Mouse (Mus musculus): ENCODE data around the gene Plcl1. TPM values are rescaled to one million over a fixed set of nuclear protein-coding genes. Genes with fewer than 3 reads are reported as not detected.
"Not testable (repeated sequence)": the region's sequence is repeated elsewhere in the genome, so short reads cannot be mapped to it uniquely, and the experiment has no call there.

The Plcl1 gene
- polyA plus RNA-seq, 1 experiment: 0.89 TPM

DNA sequence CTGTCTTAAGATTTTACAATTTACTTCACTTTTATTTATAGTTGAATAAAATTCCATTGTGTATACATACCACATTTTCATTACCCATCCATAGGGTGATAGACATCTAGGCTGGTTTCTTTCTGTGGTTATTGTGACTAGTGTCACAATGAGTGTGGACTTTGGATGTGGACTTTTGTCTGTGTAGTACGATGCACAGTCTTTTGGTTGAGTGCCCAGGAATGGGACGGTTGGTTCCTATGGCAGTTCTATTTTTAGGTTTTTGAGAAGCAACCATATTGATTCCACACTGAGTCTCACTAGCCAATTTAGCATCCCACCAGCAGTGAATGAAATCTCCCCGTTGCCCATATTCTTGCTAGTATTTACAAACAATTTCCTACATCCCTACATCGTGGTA, 100.1 kb downstream of the Plcl1 start:
- Histone ChIP-seq H3K4me3 (ENCODE audit: insufficient read depth, poor library complexity, severe bottlenecking) (no peak overlapping the region), H3K79me3 (ENCODE audit: low read depth) (no peaks in the 10 kb centered on the region), H3K27me3 (ENCODE audit: control insufficient read depth, insufficient read depth, insufficient read length) (no peaks in the 10 kb centered on the region), H3ac (ENCODE audit: control insufficient read depth, insufficient read length, low read depth) (no peak overlapping the region), H3K36me3 (ENCODE audit: control insufficient read depth, insufficient read depth) (no peaks in the 10 kb centered on the region), H3K79me2 (ENCODE audit: control insufficient read depth, insufficient read depth) (no peaks in the 10 kb centered on the region)
- no peak for TF ChIP-seq MAX (IDR thresholded peaks at IDR 0.05)
- no peak for TF ChIP-seq USF1 (IDR thresholded peaks at IDR 0.05; ENCODE audit: low read depth)
- TF ChIP-seq MYOG (IDR thresholded peaks at IDR 0.05; ENCODE audit: control insufficient read depth, extremely low read depth, insufficient read length): no peak
- TF ChIP-seq FOSL1 (IDR thresholded peaks at IDR 0.05; ENCODE audit: insufficient read depth, low read length, poor library complexity, severe bottlenecking): no peak
- no peak for TF ChIP-seq MYOD1 (IDR thresholded peaks at IDR 0.05; ENCODE audit: control insufficient read depth, insufficient read length, low read depth)
- TF ChIP-seq CEBPB (IDR thresholded peaks at IDR 0.05; ENCODE audit: low read depth): no peak
- no peak for TF ChIP-seq CTCF (IDR thresholded peaks at IDR 0.05; ENCODE audit: control insufficient read depth, insufficient read depth, insufficient read length)

DNA sequence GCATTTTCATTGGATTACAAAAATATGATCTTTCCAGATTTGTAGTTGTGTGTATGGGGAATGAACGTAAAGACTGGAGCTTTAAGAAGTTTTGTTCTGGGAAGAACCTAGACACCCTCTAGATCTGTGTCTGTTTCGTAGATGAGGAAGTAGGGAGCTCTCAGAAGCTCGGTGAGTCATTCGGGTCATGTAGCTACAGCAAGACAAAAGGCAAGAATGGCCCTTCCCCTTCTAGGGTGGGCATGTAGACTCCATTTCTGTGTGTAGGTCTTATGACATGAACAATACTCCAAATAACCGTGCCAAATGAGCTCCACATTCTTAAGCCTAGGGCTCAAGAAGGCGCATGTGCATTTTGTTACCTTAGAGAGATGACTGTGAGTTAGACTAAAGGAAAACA, 101.3 kb downstream of the Plcl1 start:
- TF ChIP-seq USF1 (IDR thresholded peaks at IDR 0.05; ENCODE audit: low read depth) (no peak), FOSL1 (IDR thresholded peaks at IDR 0.05; ENCODE audit: insufficient read depth, low read length, poor library complexity, severe bottlenecking) (no peak), CTCF (IDR thresholded peaks at IDR 0.05; ENCODE audit: control insufficient read depth, insufficient read depth, insufficient read length) (no peak), CEBPB (IDR thresholded peaks at IDR 0.05; ENCODE audit: low read depth) (no peak)
- Histone ChIP-seq H3K4me3 (ENCODE audit: insufficient read depth, poor library complexity, severe bottlenecking) (no peak overlapping the region), H3K79me2 (ENCODE audit: control insufficient read depth, insufficient read depth) (no peaks in the 10 kb centered on the region), H3K27me3 (ENCODE audit: control insufficient read depth, insufficient read depth, insufficient read length) (no peaks in the 10 kb centered on the region), H3K36me3 (ENCODE audit: control insufficient read depth, insufficient read depth) (no peaks in the 10 kb centered on the region), H3ac (ENCODE audit: control insufficient read depth, insufficient read length, low read depth) (no peak overlapping the region), H3K79me3 (ENCODE audit: low read depth) (no peaks in the 10 kb centered on the region)

- H3K79me3 ChIP-seq (ENCODE audit: low read depth): no peaks in the 10 kb centered on the region
- H3K4me3 ChIP-seq (ENCODE audit: insufficient read depth, poor library complexity, severe bottlenecking): no peak overlapping the region
- H3ac ChIP-seq (ENCODE audit: control insufficient read depth, insufficient read length, low read depth): no peak overlapping the region
- H3K27me3 ChIP-seq (ENCODE audit: control insufficient read depth, insufficient read depth, insufficient read length): no peaks in the 10 kb centered on the region
- TF ChIP-seq FOSL1 (IDR thresholded peaks at IDR 0.05; ENCODE audit: insufficient read depth, low read length, poor library complexity, severe bottlenecking) (no peak), CEBPB (IDR thresholded peaks at IDR 0.05; ENCODE audit: low read depth) (no peak), CTCF (IDR thresholded peaks at IDR 0.05; ENCODE audit: control insufficient read depth, insufficient read depth, insufficient read length) (no peak), USF1 (IDR thresholded peaks at IDR 0.05; ENCODE audit: low read depth) (no peak), MYOG (IDR thresholded peaks at IDR 0.05; ENCODE audit: control insufficient read depth, extremely low read depth, insufficient read length) (no peak), MAX (IDR thresholded peaks at IDR 0.05) (no peak), MYOD1 (IDR thresholded peaks at IDR 0.05; ENCODE audit: control insufficient read depth, insufficient read length, low read depth) (no peak)
- H3K79me2 ChIP-seq (ENCODE audit: control insufficient read depth, insufficient read depth): no peaks in the 10 kb centered on the region
- H3K36me3 ChIP-seq (ENCODE audit: control insufficient read depth, insufficient read depth): no peaks in the 10 kb centered on the region
These were observed 103.9 kb downstream of the Plcl1 start for GRCm38 (mm10) chr1:55509587-55509986.

DNA sequence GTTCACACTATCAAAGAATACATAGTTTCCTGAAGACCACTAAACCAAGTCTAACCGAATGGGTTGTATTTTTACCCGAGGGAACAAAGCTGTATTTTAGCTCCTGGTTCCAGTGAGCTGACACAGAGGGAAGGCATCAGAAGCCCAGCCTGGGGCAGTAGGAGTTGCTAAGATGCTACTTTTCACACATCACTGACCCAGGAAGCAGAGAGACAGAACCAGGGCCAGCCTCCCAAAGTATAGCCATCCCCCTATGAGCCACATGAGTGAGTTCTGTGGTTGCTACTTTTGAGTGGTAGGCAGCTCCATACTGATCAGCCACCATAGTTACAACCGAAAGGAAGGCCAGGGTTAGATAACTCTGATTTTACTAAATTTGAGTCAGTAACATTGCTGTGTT, 106.4 kb downstream of the Plcl1 start:
- H3K36me3 ChIP-seq (ENCODE audit: control insufficient read depth, insufficient read depth): no peaks in the 10 kb centered on the region
- no peak for TF ChIP-seq MAX (IDR thresholded peaks at IDR 0.05)
- no peak for TF ChIP-seq USF1 (IDR thresholded peaks at IDR 0.05; ENCODE audit: low read depth)
- no peaks in the 10 kb centered on the region for H3K79me3 ChIP-seq (ENCODE audit: low read depth)

GRCm38 (mm10) chr1:55512799-55513198, 107.1 kb downstream of the Plcl1 start:
- not testable (repeated sequence) for H3K79me2 ChIP-seq (ENCODE audit: control insufficient read depth, insufficient read depth); H3K36me3 ChIP-seq (ENCODE audit: control insufficient read depth, insufficient read depth); H3K79me3 ChIP-seq (ENCODE audit: low read depth); H3K4me3 ChIP-seq (ENCODE audit: insufficient read depth, poor library complexity, severe bottlenecking); H3ac ChIP-seq (ENCODE audit: control insufficient read depth, insufficient read length, low read depth); H3K27me3 ChIP-seq (ENCODE audit: control insufficient read depth, insufficient read depth, insufficient read length)

More for the DNA sequence above, 106.4 kb downstream of the Plcl1 start:
- Histone ChIP-seq H3K27me3 (ENCODE audit: control insufficient read depth, insufficient read depth, insufficient read length) (no peaks in the 10 kb centered on the region), H3K4me3 (ENCODE audit: insufficient read depth, poor library complexity, severe bottlenecking) (no peak overlapping the region), H3K79me2 (ENCODE audit: control insufficient read depth, insufficient read depth) (no peaks in the 10 kb centered on the region), H3ac (ENCODE audit: control insufficient read depth, insufficient read length, low read depth) (no peak overlapping the region)

GRCm38 (mm10) chr1:55517182-55517581, 111.5 kb downstream of the Plcl1 start:
- Histone ChIP-seq H3K4me3 (ENCODE audit: insufficient read depth, poor library complexity, severe bottlenecking) (no peak overlapping the region), H3K79me3 (ENCODE audit: low read depth) (no peaks in the 10 kb centered on the region), H3K79me2 (ENCODE audit: control insufficient read depth, insufficient read depth) (no peaks in the 10 kb centered on the region), H3K27me3 (ENCODE audit: control insufficient read depth, insufficient read depth, insufficient read length) (no peaks in the 10 kb centered on the region), H3K36me3 (ENCODE audit: control insufficient read depth, insufficient read depth) (no peaks in the 10 kb centered on the region), H3ac (ENCODE audit: control insufficient read depth, insufficient read length, low read depth) (no peak overlapping the region)
- TF ChIP-seq MAX (IDR thresholded peaks at IDR 0.05) (no peak), CEBPB (IDR thresholded peaks at IDR 0.05; ENCODE audit: low read depth) (no peak), MYOD1 (IDR thresholded peaks at IDR 0.05; ENCODE audit: control insufficient read depth, insufficient read length, low read depth) (no peak), CTCF (IDR thresholded peaks at IDR 0.05; ENCODE audit: control insufficient read depth, insufficient read depth, insufficient read length) (no peak), FOSL1 (IDR thresholded peaks at IDR 0.05; ENCODE audit: insufficient read depth, low read length, poor library complexity, severe bottlenecking) (no peak)
